Mouse (Mus musculus) liver, embryonic 13.5 days (tissue): ENCODE results near the gene Gm20509. TPM values are rescaled to one million over a fixed set of nuclear protein-coding genes. Genes with fewer than 3 reads are reported as not detected.
"Not testable (repeated sequence)": the region's sequence is repeated elsewhere in the genome, so short reads cannot be mapped to it uniquely, and the experiment has no call there.

ENCODE experiments used
- ATAC-seq: fragments of 200-750 bp; cut with Nextera tagmentation; 2 replicates; pipeline ENCODE4 v1.8.0; 2017; ENCODE audit warnings: low read depth, mild to moderate bottlenecking, moderate number of reproducible peaks, moderate library complexity
- DNase-seq: peaks from one replicate; pipeline ENCODE4 v3.0.0; 2022
- H3K27ac ChIP-seq: fragments of 300-500 bp; sonication (generic); 2 replicates; pipeline ENCODE4 v1.5.1; 2015; ENCODE audit warnings: moderate library complexity, mild to moderate bottlenecking, inconsistent platforms
- H3K27me3 ChIP-seq: fragments of 300-500 bp; sonication (generic); 2 replicates; pipeline ENCODE4 v1.6.1; 2015; ENCODE audit warnings: mild to moderate bottlenecking, inconsistent platforms
- H3K36me3 ChIP-seq: fragments of 300-500 bp; sonication (generic); 2 replicates; pipeline ENCODE4 v1.6.1; 2015; ENCODE audit warnings: mild to moderate bottlenecking, inconsistent platforms
- H3K4me1 ChIP-seq: fragments of 300-500 bp; sonication (generic); replicated peaks from 2 replicates; pipeline ENCODE4 v1.6.1; 2015; ENCODE audit warnings: inconsistent platforms
- H3K4me2 ChIP-seq: fragments of 300-500 bp; sonication (generic); 2 replicates; pipeline ENCODE4 v1.6.1; 2015; ENCODE audit warnings: inconsistent platforms, mild to moderate bottlenecking, moderate library complexity
- H3K4me3 ChIP-seq: fragments of 300-500 bp; sonication (generic); replicated peaks from 2 replicates; pipeline ENCODE4 v1.5.1; 2015; ENCODE audit warnings: mild to moderate bottlenecking, inconsistent platforms
- H3K9ac ChIP-seq: fragments of 300-500 bp; sonication (generic); 2 replicates; pipeline ENCODE4 v1.6.1; 2015; ENCODE audit warnings: mild to moderate bottlenecking, inconsistent platforms
- H3K9me3 ChIP-seq: fragments of 300-500 bp; sonication (generic); replicated peaks from 2 replicates; pipeline ENCODE4 v1.6.1; 2016; ENCODE audit warnings: inconsistent platforms
- WGBS: fragments of 180-500 bp; shearing (Covaris S2); methylation state at CpG from one replicate; pipeline ENCODE4 v1.1.7; 2015; ENCODE audit not compliant: insufficient replicate concordance; 5-methylcytosine and 5-hydroxymethylcytosine counted together
- polyA plus RNA-seq: library from polyadenylated mRNA; unstranded; fragments of >200 nt; fragmentation: Nextera tagmentation; extraction: Ambion mirVana; gene quantifications from 2 replicates; pipeline ENCODE4 v1.2.1, GENCODE M21; 2015

Gene Gm20509
- polyA plus RNA-seq, result not detected in 2 replicates

- Histone ChIP-seq H3K27ac (no peak within 1 kb of the TSS), H3K4me2 (peak within 1 kb of the TSS; percentile 72), H3K4me3 (peak within 1 kb of the TSS; percentile 48), H3K9ac (peak within 1 kb of the TSS; percentile 61), H3K4me1 (peaks cover 8% of the 10 kb centered on the region; the same call in 1 of the 2 replicates), H3K9me3 (no peaks in the 10 kb centered on the region), H3K27me3 (peaks cover 38% of the 10 kb centered on the region), H3K36me3 (no peaks in the 10 kb centered on the region)
- DNase-seq (no peak), ATAC-seq (no peak)
- 74% methylated on average over 4 of the region's 4 CpGs for WGBS
Measured at GRCm38 (mm10) chr9:73102181-73102580, at the start of gene Gm20509. Gm20509 (plus strand) TSS chr9:73102470.

GRCm38 (mm10) chr9:73055441-73055911 lies 46.8 kb upstream of the Gm20509 start:
- Histone ChIP-seq H3K9me3 (no peaks in the 10 kb centered on the region), H3K36me3 (no peaks in the 10 kb centered on the region), H3K4me3 (no peak overlapping the region), H3K27me3 (no peaks in the 10 kb centered on the region), H3K4me2 (no peak overlapping the region), H3K27ac (no peak overlapping the region), H3K4me1 (no peaks in the 10 kb centered on the region), H3K9ac (no peak overlapping the region)
- WGBS, result 61% methylated on average over 10 of the region's 10 CpGs
- DNase-seq (no peak), ATAC-seq (no peak)

GRCm38 (mm10) chr9:73059224-73059623 lies 43.0 kb upstream of the Gm20509 start:
- H3K27me3 ChIP-seq, result no peaks in the 10 kb centered on the region
- no peak overlapping the region for H3K4me3 ChIP-seq
- no peak for DNase-seq
- H3K9me3 ChIP-seq, result no peaks in the 10 kb centered on the region
- no peaks in the 10 kb centered on the region for H3K4me1 ChIP-seq
- WGBS, result 78% methylated on average over 4 of the region's 4 CpGs
- no peaks in the 10 kb centered on the region for H3K36me3 ChIP-seq
- ATAC-seq, result no peak
- H3K4me2 ChIP-seq, result no peak overlapping the region
- H3K9ac ChIP-seq, result no peak overlapping the region
- H3K27ac ChIP-seq, result no peak overlapping the region

GRCm38 (mm10) chr9:73063621-73064290 lies 38.5 kb upstream of the Gm20509 start:
- Histone ChIP-seq H3K4me2 (no peak overlapping the region), H3K27ac (no peak overlapping the region)
- no peak for DNase-seq

GRCm38 (mm10) chr9:73067086-73067485 lies 35.2 kb upstream of the Gm20509 start:
- ATAC-seq, result peak; percentile 63; the same call in 1 of the 2 replicates

More at GRCm38 (mm10) chr9:73063621-73064290, 38.5 kb upstream of the Gm20509 start:
- peaks cover 15% of the 10 kb centered on the region for H3K4me1 ChIP-seq
- no peaks in the 10 kb centered on the region for H3K9me3 ChIP-seq
- ATAC-seq, result no peak
- no peak overlapping the region for H3K9ac ChIP-seq
- H3K4me3 ChIP-seq, result no peak overlapping the region
- no peaks in the 10 kb centered on the region for H3K27me3 ChIP-seq
- WGBS, result 66% methylated on average over 15 of the region's 15 CpGs
- no peaks in the 10 kb centered on the region for H3K36me3 ChIP-seq

GRCm38 (mm10) chr9:73068230-73068679 lies 34.0 kb upstream of the Gm20509 start:
- ATAC-seq (peak; percentile 40), DNase-seq (no peak)
- Histone ChIP-seq H3K4me1 (peaks cover 34% of the 10 kb centered on the region), H3K4me2 (no peak overlapping the region), H3K9me3 (no peaks in the 10 kb centered on the region), H3K27me3 (no peaks in the 10 kb centered on the region), H3K9ac (no peak overlapping the region), H3K27ac (peak overlapping the region; percentile 31), H3K4me3 (no peak overlapping the region), H3K36me3 (no peaks in the 10 kb centered on the region)
- WGBS, result 18% methylated on average over 6 of the region's 6 CpGs

More at GRCm38 (mm10) chr9:73067086-73067485, 35.2 kb upstream of the Gm20509 start:
- no peak for DNase-seq
- 30% methylated on average over 10 of the region's 10 CpGs for WGBS
- no peaks in the 10 kb centered on the region for H3K27me3 ChIP-seq
- no peaks in the 10 kb centered on the region for H3K9me3 ChIP-seq
- no peak overlapping the region for H3K27ac ChIP-seq
- H3K4me3 ChIP-seq, result peak overlapping the region; percentile 14; the same call in 1 of the 2 replicates
- H3K4me1 ChIP-seq, result peaks cover 32% of the 10 kb centered on the region
- H3K36me3 ChIP-seq, result no peaks in the 10 kb centered on the region
- no peak overlapping the region for H3K9ac ChIP-seq
- peak overlapping the region; percentile 49 for H3K4me2 ChIP-seq

GRCm38 (mm10) chr9:73068688-73069087 lies 33.6 kb upstream of the Gm20509 start:
- Histone ChIP-seq H3K4me3 (no peak overlapping the region), H3K4me1 (peaks cover 34% of the 10 kb centered on the region), H3K36me3 (no peaks in the 10 kb centered on the region), H3K27me3 (no peaks in the 10 kb centered on the region), H3K4me2 (no peak overlapping the region), H3K9ac (no peak overlapping the region), H3K9me3 (no peaks in the 10 kb centered on the region), H3K27ac (peak overlapping the region; percentile 43; the same call in 1 of the 2 replicates)
- peak; percentile 19; the same call in 1 of the 2 replicates for ATAC-seq
- no peak for DNase-seq
- 28% methylated on average over 6 of the region's 6 CpGs for WGBS

GRCm38 (mm10) chr9:73070971-73071659 lies 31.2 kb upstream of the Gm20509 start:
- H3K4me1 ChIP-seq, result peaks cover 34% of the 10 kb centered on the region
- H3K27ac ChIP-seq, result peak overlapping the region; percentile 43
- no peaks in the 10 kb centered on the region for H3K9me3 ChIP-seq
- no peaks in the 10 kb centered on the region for H3K36me3 ChIP-seq
- ATAC-seq (no peak), DNase-seq (no peak)
- 29% methylated on average over 10 of the region's 10 CpGs for WGBS
- no peaks in the 10 kb centered on the region for H3K27me3 ChIP-seq
- no peak overlapping the region for H3K4me3 ChIP-seq
- H3K9ac ChIP-seq, result no peak overlapping the region
- H3K4me2 ChIP-seq, result no peak overlapping the region

- 33% methylated on average over 8 of the region's 8 CpGs for WGBS
- no peak overlapping the region for H3K9ac ChIP-seq
- ATAC-seq (no peak), DNase-seq (no peak)
- no peak overlapping the region for H3K27ac ChIP-seq
- H3K36me3 ChIP-seq, result no peaks in the 10 kb centered on the region
- no peaks in the 10 kb centered on the region for H3K27me3 ChIP-seq
- no peak overlapping the region for H3K4me2 ChIP-seq
- H3K9me3 ChIP-seq, result no peaks in the 10 kb centered on the region
- no peak overlapping the region for H3K4me3 ChIP-seq
- peaks cover 29% of the 10 kb centered on the region for H3K4me1 ChIP-seq
Measured at GRCm38 (mm10) chr9:73072426-73072825, 29.8 kb upstream of the Gm20509 start.

GRCm38 (mm10) chr9:73073169-73073568 lies 29.1 kb upstream of the Gm20509 start:
- Histone ChIP-seq H3K9ac (no peak overlapping the region), H3K4me3 (no peak overlapping the region), H3K4me2 (no peak overlapping the region), H3K4me1 (peaks cover 21% of the 10 kb centered on the region), H3K27me3 (no peaks in the 10 kb centered on the region), H3K9me3 (no peaks in the 10 kb centered on the region), H3K36me3 (no peaks in the 10 kb centered on the region), H3K27ac (no peak overlapping the region; the same call in 1 of the 2 replicates)
- ATAC-seq (no peak), DNase-seq (no peak)
- 35% methylated on average over 5 of the region's 5 CpGs for WGBS

- not testable (repeated sequence) for H3K36me3 ChIP-seq, H3K4me1 ChIP-seq, H3K27me3 ChIP-seq, H3K4me2 ChIP-seq, H3K9me3 ChIP-seq, H3K9ac ChIP-seq, DNase-seq, H3K27ac ChIP-seq, ATAC-seq, H3K4me3 ChIP-seq
- WGBS, result 69% methylated on average over 11 of the region's 12 CpGs
Measured at GRCm38 (mm10) chr9:73079349-73079748, 22.9 kb upstream of the Gm20509 start.
